Mouse (Mus musculus) brain, adult 10 weeks (tissue): ENCODE measurements around the gene 9030612E09Rik. TPM values are rescaled to one million over a fixed set of nuclear protein-coding genes. Genes with fewer than 3 reads are reported as not detected.

Experiments
- polyA plus RNA-seq: library from polyadenylated mRNA; stranded (reverse); fragments of 350-450 nt; fragmentation: Illumina TruSeq; extraction: RNeasy Lipid Tissue Mini Kit (QIAGEN cat#74804); gene quantifications from one replicate; pipeline ENCODE4 v1.2.3, GENCODE M21; 2015; ENCODE audit warnings: low read depth, low replicate concordance

9030612E09Rik gene
- polyA plus RNA-seq = 1.8 TPM

GRCm38 (mm10) chr10:43174326-43175155 is at the start of gene 9030612E09Rik, which contains the start of gene Sobp:
TSS of gene 9030612E09Rik (plus strand) at chr10:43174704.
TSS of gene Sobp (minus strand) at chr10:43174530.

GRCm38 (mm10) chr10:43220910-43221625 is 46.6 kb downstream of the 9030612E09Rik start, which contains the start of gene Pdss2:
TSS of gene Pdss2 (plus strand) at chr10:43221486.

Other genes with a start within 250 kb of the 9030612E09Rik start
- 31.8 TPM for gene Sobp, start 174 bp upstream of the 9030612E09Rik start, polyA plus RNA-seq
- gene Pdss2, start 46.8 kb downstream of the 9030612E09Rik start, polyA plus RNA-seq = 15.6 TPM